Mouse (Mus musculus): Measurements from ENCODE around the gene Klrb1c.

GRCm38 (mm10) chr6:128802557-128802956 lies 13.5 kb upstream of the Klrb1c start:
- TF ChIP-seq CTCF (IDR thresholded peaks at IDR 0.05; ENCODE audit: extremely low read depth, insufficient read depth, insufficient read length, insufficient replicate concordance) (no peak), POLR2A (IDR thresholded peaks at IDR 0.05; ENCODE audit: low read depth, low read length) (no peak)
